Mouse (Mus musculus): ENCODE results near the gene 5730596B20Rik. TPM values are rescaled to one million over a fixed set of nuclear protein-coding genes. Genes with fewer than 3 reads are reported as not detected.
A peak's percentile ranks its signal among the peaks of the same experiment; 100 is the strongest.

5730596B20Rik gene
- polyA plus RNA-seq, 1 experiment from 2014 or later = not detected

DNA sequence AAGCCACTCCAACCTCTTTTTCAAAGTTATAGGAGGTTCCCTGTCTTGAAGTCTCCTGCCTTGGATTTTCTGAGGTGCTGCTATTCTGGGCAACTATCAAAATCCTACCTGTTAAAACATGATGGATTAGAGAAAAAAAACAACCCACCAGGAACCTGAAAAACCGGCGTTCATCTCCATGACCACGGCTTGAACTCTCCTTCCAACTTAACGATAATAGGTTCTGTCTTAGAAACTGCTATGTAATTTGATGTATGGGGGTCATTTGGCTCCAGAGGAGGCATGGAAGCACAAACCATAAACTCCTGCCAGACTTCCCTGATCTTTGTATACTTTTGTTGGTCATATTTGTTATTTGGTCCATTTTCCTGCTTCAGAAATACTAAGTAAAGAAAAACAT lies 3.6 kb upstream of the 5730596B20Rik start:
- Histone ChIP-seq H3K4me2 (ENCODE audit: low read depth, low read length) (no peak overlapping the region), H3K27me3 (ENCODE audit: insufficient read depth, low read length) (peaks cover 86% of the 10 kb centered on the region), H3K36me3 (replicated peaks; ENCODE audit: insufficient read depth, low read length) (no peaks in the 10 kb centered on the region), H3K4me1 (ENCODE audit: insufficient read depth) (peaks cover 3% of the 10 kb centered on the region; the same call in 1 of the 2 replicates), H3K9ac (replicated peaks) (no peak overlapping the region), H3K4me3 (ENCODE audit: low read depth, low read length) (no peak overlapping the region), H3K27ac (ENCODE audit: low read depth) (no peak overlapping the region), H3K9me3 (ENCODE audit: low read length) (no peaks in the 10 kb centered on the region)
- ATAC-seq = no peak
- no peak for DNase-seq
- WGBS (ENCODE audit: insufficient replicate concordance) = 27% methylated on average over 4 of the region's 4 CpGs
- no peak for TF ChIP-seq CTCF (IDR thresholded peaks at IDR 0.05; ENCODE audit: low read depth)

DNA sequence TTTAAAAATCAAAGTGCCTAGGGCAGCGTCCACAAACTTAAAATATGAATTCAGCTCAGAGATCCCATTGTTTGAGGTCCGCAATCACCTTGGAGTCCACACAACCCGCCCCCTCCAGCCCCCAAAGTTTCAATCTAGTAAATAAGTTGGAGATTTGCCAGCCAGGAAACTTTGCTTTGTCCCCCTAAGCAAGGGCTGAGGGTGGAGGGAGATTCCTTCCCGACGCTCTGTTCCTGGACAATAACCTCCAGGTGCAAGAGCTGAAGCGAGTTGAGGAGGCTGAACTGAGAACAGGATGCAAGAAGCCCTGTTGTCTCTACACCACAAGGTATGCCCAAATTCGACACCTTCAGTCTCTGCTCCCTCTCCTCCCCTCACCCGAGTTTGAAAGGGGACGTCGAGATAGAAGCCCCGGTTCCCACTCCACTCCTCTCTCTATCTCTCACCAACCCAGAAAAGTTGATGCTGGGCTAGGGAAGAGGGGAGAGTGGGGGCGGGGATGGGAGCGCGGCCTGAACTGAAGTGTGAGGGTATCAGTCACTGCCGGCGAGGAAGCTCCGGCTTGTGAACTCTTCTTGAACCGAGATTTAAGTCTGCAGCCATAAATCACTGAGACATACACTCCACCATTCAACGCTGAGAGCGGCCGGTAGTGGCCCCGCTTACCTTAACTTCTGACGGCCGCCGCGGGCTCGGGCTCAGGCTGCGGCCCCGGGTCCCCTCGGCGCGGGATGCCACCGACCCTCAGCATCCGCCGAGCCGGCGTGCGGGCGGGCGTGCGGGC lies 2.1 kb upstream of the 5730596B20Rik start:
- ATAC-seq (0 out of 2 replicates have a peak, but pooled peaks have one; percentile 14), DNase-seq (no peak)
- H3K4me2 ChIP-seq (ENCODE audit: low read depth, low read length) = peak overlapping the region; percentile 51
- peaks cover 86% of the 10 kb centered on the region for H3K27me3 ChIP-seq (ENCODE audit: insufficient read depth, low read length)
- no peak for TF ChIP-seq EP300 (IDR thresholded peaks at IDR 0.05; ENCODE audit: low read depth)
- TF ChIP-seq CTCF (IDR thresholded peaks at IDR 0.05; ENCODE audit: low read depth) = no peak
- H3K4me3 ChIP-seq (ENCODE audit: low read depth, low read length) = peak overlapping the region; percentile 41
- H3K27ac ChIP-seq (ENCODE audit: low read depth) = peak overlapping the region; percentile 78
- peak overlapping the region; percentile 30; the same call in 1 of the 2 replicates for H3K9ac ChIP-seq (replicated peaks)
- H3K9me3 ChIP-seq (ENCODE audit: low read length) = no peaks in the 10 kb centered on the region
- 10% methylated on average over 40 of the region's 41 CpGs for WGBS (ENCODE audit: insufficient replicate concordance)
- peaks cover 3% of the 10 kb centered on the region; the same call in 1 of the 2 replicates for H3K4me1 ChIP-seq (ENCODE audit: insufficient read depth)
- no peaks in the 10 kb centered on the region for H3K36me3 ChIP-seq (replicated peaks; ENCODE audit: insufficient read depth, low read length)

- Histone ChIP-seq H3K9me3 (ENCODE audit: low read length) (no peaks in the 10 kb centered on the region), H3K4me1 (ENCODE audit: insufficient read depth) (peaks cover 3% of the 10 kb centered on the region; the same call in 1 of the 2 replicates), H3K27ac (ENCODE audit: low read depth) (peak overlapping the region; percentile 78), H3K27me3 (ENCODE audit: insufficient read depth, low read length) (peaks cover 81% of the 10 kb centered on the region), H3K36me3 (replicated peaks; ENCODE audit: insufficient read depth, low read length) (no peaks in the 10 kb centered on the region), H3K9ac (replicated peaks) (peak overlapping the region; percentile 30; the same call in 1 of the 2 replicates), H3K4me2 (ENCODE audit: low read depth, low read length) (peak overlapping the region; percentile 51), H3K4me3 (ENCODE audit: low read depth, low read length) (peak overlapping the region; percentile 41)
- TF ChIP-seq EP300 (IDR thresholded peaks at IDR 0.05; ENCODE audit: low read depth) (no peak), CTCF (IDR thresholded peaks at IDR 0.05; ENCODE audit: low read depth) (no peak)
- DNase-seq (no peak), ATAC-seq (peak; percentile 29; the same call in 1 of the 2 replicates)
- WGBS (ENCODE audit: insufficient replicate concordance) = under 1% methylated on average over 16 of the region's 35 CpGs
Measured at GRCm38 (mm10) chr6:52175864-52176263, 1.4 kb upstream of the 5730596B20Rik start.

DNA sequence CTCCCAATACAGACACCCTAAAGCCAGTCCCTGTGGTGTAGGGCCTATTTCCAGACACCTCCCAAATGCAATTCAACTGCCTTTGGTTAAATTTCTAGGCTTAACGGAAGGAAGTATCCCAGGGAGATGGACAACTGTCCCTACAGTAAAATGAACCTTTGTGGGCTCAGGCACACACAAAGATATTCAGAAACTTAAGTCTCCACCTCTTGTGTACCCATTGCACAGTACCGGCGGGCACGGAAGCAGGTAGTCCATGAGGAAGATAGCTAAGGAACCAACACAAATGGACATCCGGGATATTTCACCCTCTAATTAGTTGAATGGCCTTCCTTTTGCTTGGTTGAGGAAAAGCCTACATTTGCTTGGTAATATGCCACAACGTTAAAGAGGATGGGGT lies 907 bp upstream of the 5730596B20Rik start:
- peak overlapping the region; percentile 41 for H3K4me3 ChIP-seq (ENCODE audit: low read depth, low read length)
- H3K27me3 ChIP-seq (ENCODE audit: insufficient read depth, low read length) = peaks cover 76% of the 10 kb centered on the region
- 12% methylated on average over 6 of the region's 6 CpGs for WGBS (ENCODE audit: insufficient replicate concordance)
- H3K36me3 ChIP-seq (replicated peaks; ENCODE audit: insufficient read depth, low read length) = no peaks in the 10 kb centered on the region
- no peak overlapping the region for H3K9ac ChIP-seq (replicated peaks)
- H3K9me3 ChIP-seq (ENCODE audit: low read length) = no peaks in the 10 kb centered on the region
- peaks cover 3% of the 10 kb centered on the region; the same call in 1 of the 2 replicates for H3K4me1 ChIP-seq (ENCODE audit: insufficient read depth)
- TF ChIP-seq EP300 (IDR thresholded peaks at IDR 0.05; ENCODE audit: low read depth) = no peak
- TF ChIP-seq CTCF (IDR thresholded peaks at IDR 0.05; ENCODE audit: low read depth) = no peak
- H3K4me2 ChIP-seq (ENCODE audit: low read depth, low read length) = peak overlapping the region; percentile 51
- H3K27ac ChIP-seq (ENCODE audit: low read depth) = 0 out of 2 replicates have a peak overlapping the region, but pooled peaks have one; percentile 16
- DNase-seq (no peak), ATAC-seq (no peak)

DNA sequence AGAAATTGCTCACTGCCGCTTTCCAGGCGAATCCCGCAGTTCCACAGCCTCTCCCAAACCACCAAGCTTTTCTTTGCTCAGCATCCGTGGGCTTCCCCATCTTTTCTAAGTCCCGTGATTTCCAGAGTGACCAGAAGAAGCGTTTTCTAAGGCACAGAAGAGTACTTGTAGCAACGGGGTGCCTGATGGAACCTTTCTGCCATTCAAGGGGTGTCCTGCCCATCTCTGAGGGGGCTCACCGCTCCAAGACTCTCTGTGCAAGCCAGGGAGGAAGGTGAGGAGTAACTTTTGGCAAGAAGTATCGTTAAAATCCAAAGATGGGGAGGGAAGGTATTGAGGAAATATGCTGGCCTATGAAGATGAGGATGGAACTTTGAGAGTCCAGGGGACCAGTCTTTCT lies 508 bp downstream of the 5730596B20Rik start:
- Histone ChIP-seq H3K27ac (ENCODE audit: low read depth) (no peak overlapping the region), H3K36me3 (replicated peaks; ENCODE audit: insufficient read depth, low read length) (no peaks in the 10 kb centered on the region), H3K27me3 (ENCODE audit: insufficient read depth, low read length) (peaks cover 67% of the 10 kb centered on the region), H3K9ac (replicated peaks) (no peak overlapping the region), H3K4me2 (ENCODE audit: low read depth, low read length) (peak overlapping the region; percentile 51), H3K9me3 (ENCODE audit: low read length) (no peaks in the 10 kb centered on the region), H3K4me3 (ENCODE audit: low read depth, low read length) (no peak overlapping the region), H3K4me1 (ENCODE audit: insufficient read depth) (peaks cover 4% of the 10 kb centered on the region; the same call in 1 of the 2 replicates)
- no peak for TF ChIP-seq CTCF (IDR thresholded peaks at IDR 0.05; ENCODE audit: low read depth)
- TF ChIP-seq EP300 (IDR thresholded peaks at IDR 0.05; ENCODE audit: low read depth) = no peak
- WGBS (ENCODE audit: insufficient replicate concordance) = 30% methylated on average over 9 of the region's 9 CpGs
- ATAC-seq (no peak), DNase-seq (no peak)

GRCm38 (mm10) chr6:52178918-52179665 lies 1.8 kb downstream of the 5730596B20Rik start:
- no peaks in the 10 kb centered on the region for H3K9me3 ChIP-seq (ENCODE audit: low read length)
- H3K4me1 ChIP-seq (ENCODE audit: insufficient read depth) = peaks cover 8% of the 10 kb centered on the region; the same call in 1 of the 2 replicates
- peak overlapping the region; percentile 35; the same call in 1 of the 2 replicates for H3K4me2 ChIP-seq (ENCODE audit: low read depth, low read length)
- peaks cover 58% of the 10 kb centered on the region for H3K27me3 ChIP-seq (ENCODE audit: insufficient read depth, low read length)
- no peak for TF ChIP-seq EP300 (IDR thresholded peaks at IDR 0.05; ENCODE audit: low read depth)
- TF ChIP-seq CTCF (IDR thresholded peaks at IDR 0.05; ENCODE audit: low read depth) = no peak
- DNase-seq (no peak), ATAC-seq (no peak)
- no peak overlapping the region for H3K9ac ChIP-seq (replicated peaks)
- WGBS (ENCODE audit: insufficient replicate concordance) = 42% methylated on average over 4 of the region's 4 CpGs
- no peak overlapping the region for H3K27ac ChIP-seq (ENCODE audit: low read depth)
- H3K36me3 ChIP-seq (replicated peaks; ENCODE audit: insufficient read depth, low read length) = no peaks in the 10 kb centered on the region
- no peak overlapping the region for H3K4me3 ChIP-seq (ENCODE audit: low read depth, low read length)
